13 mouse cellular contexts compared by ENCODE assay signal in genomic region chr17:15679966-15680630, GRCm38 (mm10).
"Had no signal": no experiment of that assay in that cellular context is flagged by ENCODE, and none has a peak within 500 bp of the region (broad histone marks: within the 10 kb centered on the region; RNA-seq: fewer than 3 reads in every experiment).

No protein-coding gene starts in this region.

- DNase-seq: kidney, adult 11 months; kidney, adult 8-10 months; kidney, postnatal 10 days; kidney, postnatal 36 days; left cerebral cortex, postnatal 4 days; lung, adult 18-20 months; lung, postnatal 10 days; lung, postnatal 36 days; midbrain, embryonic 14.5 days; right cerebral cortex, adult 18-20 months; right cerebral cortex, postnatal 25 days; spleen, adult 18-20 months; thymus, postnatal 4 days had no signal
